8 mouse cellular contexts compared by ENCODE assay signal in genomic region chr17:46028210-46029051, GRCm38 (mm10). TPM values are rescaled to one million over a fixed set of nuclear protein-coding genes. Genes with fewer than 3 reads are reported as not detected.
DNase-seq lines count a peak whose midpoint lies in the region; ATAC-seq and TF ChIP-seq lines count a peak whose summit lies in the region.

No protein-coding gene starts in this region.

- peaks cover 30% of the 10 kb centered on the region for H3K79me2 ChIP-seq in CH12.LX (replicated peaks; ENCODE audit: control insufficient read depth, extremely low read depth, insufficient read depth, poor library complexity, severe bottlenecking)

- H3K9me3 ChIP-seq in CH12.LX (replicated peaks; ENCODE audit: low read length) = no peaks in the 10 kb centered on the region
- no peaks in the 10 kb centered on the region for H3K9me3 ChIP-seq in heart, embryonic 13.5 days
- H3K9me3 ChIP-seq in neural tube, embryonic 13.5 days = no peaks in the 10 kb centered on the region

- H3K36me3 ChIP-seq in CH12.LX (replicated peaks in 1 of 2; ENCODE audit: control insufficient read depth in 1 of 2, insufficient read depth in 1 of 2, low read length in 1 of 2) = peaks cover 27 to 46% of the 10 kb centered on the region in 2 experiments
- peaks cover 27% of the 10 kb centered on the region for H3K36me3 ChIP-seq in heart, embryonic 13.5 days
- peaks cover 18% of the 10 kb centered on the region for H3K36me3 ChIP-seq in neural tube, embryonic 13.5 days

- no peak for ATAC-seq in heart, embryonic 13.5 days (ENCODE audit: extremely low read depth, insufficient number of reproducible peaks, low FRiP score, low TSS enrichment)
- no peak for ATAC-seq in neural tube, embryonic 13.5 days (ENCODE audit: low read depth)

- DNase-seq in CH12.LX (ENCODE audit: extremely low read depth) (no peak), NIH3T3 (ENCODE audit: low read depth) (peak; percentile 26)
- peak; percentile 70 to 88 for DNase-seq in kidney, postnatal 25 days
- DNase-seq in urinary bladder, postnatal 10 days (ENCODE audit: low spot score) = no peak
- no peak for DNase-seq in thymus, postnatal 36 days
- no peak for DNase-seq in gastrocnemius, postnatal 10 days

- H3K9ac ChIP-seq in CH12.LX (ENCODE audit: insufficient read depth, low read depth) = 0 out of 2 replicates have a peak overlapping the region, but pooled peaks have one; percentile 100
- H3K9ac ChIP-seq in heart, embryonic 13.5 days = peak overlapping the region; percentile 99
- peak overlapping the region; percentile 90 for H3K9ac ChIP-seq in neural tube, embryonic 13.5 days

- TF ChIP-seq EP300 in CH12.LX (IDR thresholded peaks at IDR 0.05; ENCODE audit: low read length) = no peak

- peaks cover 4% of the 10 kb centered on the region for H3K27me3 ChIP-seq in CH12.LX (replicated peaks)
- H3K27me3 ChIP-seq in heart, embryonic 13.5 days (replicated peaks) = no peaks in the 10 kb centered on the region
- peaks cover 4% of the 10 kb centered on the region; the same call in 1 of the 2 replicates for H3K27me3 ChIP-seq in neural tube, embryonic 13.5 days

- no peak for TF ChIP-seq CTCF in CH12.LX (conservative IDR thresholded peaks at IDR 0.05 in 1 of 2, IDR thresholded peaks at IDR 0.05 in 1 of 2; ENCODE audit: low read depth in 2 of 2, low read length in 2 of 2)

- dilution Hi-C loops in CH12.LX (cut with MboI; ENCODE audit: extremely low pct_ligation_motif_present, extremely low pct_unique_long_range_greater_than_20kb, low sequenced_read_pairs) = no loop called here

- peaks cover 5 to 50% of the 10 kb centered on the region in 2 experiments; a peak in 3 of 4 replicates for H3K4me1 ChIP-seq in CH12.LX (ENCODE audit: control insufficient read depth in 1 of 2, insufficient read depth in 2 of 2)
- H3K4me1 ChIP-seq in heart, embryonic 13.5 days = peaks cover 54% of the 10 kb centered on the region
- H3K4me1 ChIP-seq in neural tube, embryonic 13.5 days (replicated peaks) = peaks cover 56% of the 10 kb centered on the region

- 14% methylated on average over 15 of the region's 15 CpGs for WGBS in heart, embryonic 13.5 days
- 27% methylated on average over 15 of the region's 15 CpGs for WGBS in neural tube, embryonic 13.5 days

- TF ChIP-seq POLR2A in CH12.LX (IDR thresholded peaks at IDR 0.05; ENCODE audit: low read depth, low read length) = no peak

- in situ Hi-C loops in CH12.LX (cut with MboI; ENCODE audit: low pct_ligation_motif_present, low pct_unique_long_range_greater_than_20kb, low sequenced_read_pairs) = no loop called here

- peak overlapping the region in 2 of 3 experiments; percentile 10 to 97 for H3K4me3 ChIP-seq in CH12.LX (replicated peaks in 1 of 3; ENCODE audit: low read depth in 2 of 3, low read length in 2 of 3, poor library complexity in 1 of 3)
- H3K4me3 ChIP-seq in heart, embryonic 13.5 days = peak overlapping the region; percentile 92
- H3K4me3 ChIP-seq in neural tube, embryonic 13.5 days = peak overlapping the region; percentile 86

- H3K4me2 ChIP-seq in CH12.LX (ENCODE audit: insufficient read depth, low read depth, poor library complexity, severe bottlenecking) = peak overlapping the region; percentile 87
- H3K4me2 ChIP-seq in heart, embryonic 13.5 days = peak overlapping the region; percentile 92
- peak overlapping the region; percentile 88 for H3K4me2 ChIP-seq in neural tube, embryonic 13.5 days

- H3K27ac ChIP-seq in CH12.LX (ENCODE audit: insufficient read depth, low read depth) = no peak overlapping the region
- peak overlapping the region; percentile 99 for H3K27ac ChIP-seq in heart, embryonic 13.5 days (replicated peaks)
- H3K27ac ChIP-seq in neural tube, embryonic 13.5 days (replicated peaks) = peak overlapping the region; percentile 92

- no peak for TF ChIP-seq RAD21 in CH12.LX (IDR thresholded peaks at IDR 0.05; ENCODE audit: low read depth, low read length)

TF ChIP-seq in CH12.LX, 34 proteins besides CTCF, POLR2A, EP300 and RAD21:
- TF ChIP-seq HCFC1 (IDR thresholded peaks at IDR 0.05; ENCODE audit: low read depth, low read length) = no peak
- TF ChIP-seq USF1 (IDR thresholded peaks at IDR 0.05; ENCODE audit: low read depth, low read length) = no peak
- TF ChIP-seq E2F4 (IDR thresholded peaks at IDR 0.05; ENCODE audit: insufficient replicate concordance, low read depth, low read length) = no peak
- no peak for TF ChIP-seq MEF2A (IDR thresholded peaks at IDR 0.05; ENCODE audit: borderline replicate concordance, low read depth, low read length)
- no peak for TF ChIP-seq MAFK (IDR thresholded peaks at IDR 0.05; ENCODE audit: insufficient replicate concordance, low read length)
- TF ChIP-seq CHD1 (IDR thresholded peaks at IDR 0.05; ENCODE audit: low read depth, low read length) = no peak
- TF ChIP-seq ZNF384 (IDR thresholded peaks at IDR 0.05; ENCODE audit: low read depth, low read length) = no peak
- no peak for TF ChIP-seq POLR2AphosphoS2 (IDR thresholded peaks at IDR 0.05; ENCODE audit: low read depth, low read length)
- no peak for TF ChIP-seq UBTF (IDR thresholded peaks at IDR 0.05; ENCODE audit: low read depth, low read length)
- no peak for TF ChIP-seq MAZ (IDR thresholded peaks at IDR 0.05; ENCODE audit: low read depth, low read length)
- no peak for TF ChIP-seq MXI1 (IDR thresholded peaks at IDR 0.05; ENCODE audit: low read depth, low read length)
- TF ChIP-seq KAT2A (IDR thresholded peaks at IDR 0.05; ENCODE audit: insufficient replicate concordance, low read length) = no peak
- TF ChIP-seq USF2 (conservative IDR thresholded peaks at IDR 0.05; ENCODE audit: low read depth, low read length) = no peak

RNA-seq across cellular contexts. Expression of gene Vegfa, which starts 3.7 kb away (rescaled TPM):
- total RNA-seq in CH12.LX (2012; rRNA removed) = 21.5 and 50.0 TPM in 2 replicates
- total RNA-seq in CH12.LX (2014; rRNA removed) = 15.5 and 17.2 TPM in 2 replicates
- polyA plus RNA-seq in CH12.LX (2012; ENCODE audit: insufficient read length, low read depth) = 15.3 and 16.5 TPM in 2 replicates
- polyA plus RNA-seq in heart, embryonic 13.5 days (2015; fragmentation: Nextera tagmentation; extraction: Ambion mirVana) = 5.2 and 5.4 TPM in 2 replicates
- polyA plus RNA-seq in neural tube, embryonic 13.5 days (2015; fragmentation: Nextera tagmentation; extraction: Ambion mirVana) = 2.6 and 3.0 TPM in 2 replicates
- total RNA-seq in gastrocnemius, postnatal 10 days (2021) = 100 to 1,000 TPM in 1 of 2 experiments, 10 to 100 TPM in 1; 73.8 to 125 TPM

Comparison
In these comparisons a context has a peak if more than half of its experiments do, and no peak if none do; other contexts are left out.
1. DNase-seq: peak in NIH3T3 (single experiment) and kidney, postnatal 25 days (2 of 2); none in CH12.LX (single experiment), urinary bladder, postnatal 10 days (single experiment), thymus, postnatal 36 days (0 of 2) and gastrocnemius, postnatal 10 days (single experiment).
2. Peak in every context shown above with its lines, with median percentiles within 50 percentile points of each other: H3K4me2 ChIP-seq, H3K4me3 ChIP-seq and H3K9ac ChIP-seq.